Mouse (Mus musculus) heart, postnatal 4 days (tissue): ENCODE measurements at regions not wholly inside any gene's neighbourhood (a gene's known extent, or its start where the extent isn't known, plus 50 kb on each side); places are given as distances from the start of the nearest gene placed in this dataset.
"Not testable (repeated sequence)": the region's sequence is repeated elsewhere in the genome, so short reads cannot be mapped to it uniquely, and the experiment has no call there.

ENCODE experiments used
- DNase-seq: peaks from one replicate; pipeline ENCODE4 v3.0.0; 2021

DNA sequence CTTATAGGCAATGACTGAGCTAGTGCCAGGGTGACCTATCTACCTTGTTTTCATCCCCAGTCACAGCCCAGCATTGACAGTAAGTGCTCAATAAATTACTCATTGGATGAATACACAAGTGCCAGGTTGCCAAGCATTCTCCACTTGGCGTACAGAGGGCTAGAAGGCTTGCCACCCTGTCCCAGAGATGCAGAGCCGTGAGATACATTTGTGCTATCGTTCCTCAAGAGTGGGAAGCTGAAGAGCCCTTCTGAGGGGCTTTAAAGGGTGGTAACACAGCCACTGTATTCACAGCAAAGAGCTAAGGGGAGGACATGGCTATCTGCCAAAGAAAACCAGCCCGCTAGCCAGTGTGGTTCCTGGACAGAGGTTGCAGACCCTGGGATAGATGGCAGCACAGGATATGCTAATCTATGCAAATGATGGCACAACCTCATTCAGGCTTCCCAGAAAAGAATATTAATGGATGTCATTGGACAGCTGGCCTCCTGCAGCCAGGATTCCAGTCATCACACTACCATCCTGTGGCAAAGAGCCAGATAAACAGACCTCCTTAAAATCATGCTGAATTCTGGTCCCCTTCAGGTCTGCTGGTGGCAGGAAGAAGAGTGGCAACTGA lies 214.4 kb downstream of the Trim29 start:
- DNase-seq: no peak

DNA sequence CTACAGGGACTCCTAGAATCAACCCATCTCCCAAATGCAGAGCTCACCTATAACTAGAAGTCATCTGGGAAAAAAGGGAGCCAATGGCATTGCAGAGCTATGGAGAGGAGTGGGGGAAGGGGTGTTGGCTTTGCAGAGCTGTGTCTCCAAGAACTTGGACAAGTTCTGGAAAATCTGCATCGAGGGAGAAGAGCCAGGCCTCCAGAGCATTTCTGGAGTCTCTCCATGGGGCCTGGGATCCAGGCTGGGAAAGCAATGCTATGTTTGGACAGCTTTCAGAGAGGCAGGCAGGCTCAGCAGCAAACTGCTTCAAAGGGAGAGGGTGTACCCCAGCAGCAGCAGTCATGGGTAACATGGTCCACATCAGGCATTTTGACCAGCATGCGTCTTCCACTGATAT lies 211.6 kb upstream of the Nectin1 start:
- no peak for DNase-seq

DNA sequence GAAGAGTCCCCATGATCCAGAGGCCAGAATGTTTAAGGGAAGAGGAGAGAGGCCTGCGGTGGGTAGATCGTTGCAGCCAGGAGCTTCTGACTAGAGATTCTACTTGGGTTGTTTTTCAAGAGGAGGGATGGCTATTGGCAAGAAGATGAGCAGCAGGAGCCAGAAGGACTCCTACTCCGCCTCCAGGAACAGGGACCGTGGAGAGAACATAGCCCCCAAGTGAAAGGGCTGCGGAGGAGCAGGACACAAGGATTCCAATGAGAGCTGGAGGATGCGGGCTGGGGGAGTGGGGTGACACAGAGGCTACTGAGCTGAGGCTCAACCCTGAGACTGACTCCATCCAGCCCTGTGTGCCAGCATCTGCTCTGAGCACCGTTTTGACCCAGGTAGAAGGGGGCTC lies 207.8 kb upstream of the Nectin1 start:
- no peak for DNase-seq

DNA sequence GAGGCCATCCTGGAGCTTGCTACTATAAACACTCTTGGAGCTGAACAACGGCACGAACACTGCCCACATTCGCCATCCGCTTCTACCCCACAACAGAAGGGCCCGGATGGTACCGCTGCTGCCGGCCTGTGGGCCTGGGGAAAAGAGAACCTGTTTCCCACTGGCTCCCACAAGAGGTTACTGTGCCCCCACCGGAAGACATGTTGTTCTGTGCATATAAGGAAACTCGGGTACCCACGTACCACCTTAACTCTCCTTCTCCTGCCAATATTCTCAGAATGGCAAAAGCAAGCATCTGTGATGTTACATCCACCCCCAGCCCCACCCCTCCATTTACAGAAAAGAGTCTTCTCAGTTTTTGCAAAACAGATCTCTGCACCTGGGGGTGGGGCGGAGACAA lies 206.7 kb upstream of the Nectin1 start:
- DNase-seq: no peak

DNA sequence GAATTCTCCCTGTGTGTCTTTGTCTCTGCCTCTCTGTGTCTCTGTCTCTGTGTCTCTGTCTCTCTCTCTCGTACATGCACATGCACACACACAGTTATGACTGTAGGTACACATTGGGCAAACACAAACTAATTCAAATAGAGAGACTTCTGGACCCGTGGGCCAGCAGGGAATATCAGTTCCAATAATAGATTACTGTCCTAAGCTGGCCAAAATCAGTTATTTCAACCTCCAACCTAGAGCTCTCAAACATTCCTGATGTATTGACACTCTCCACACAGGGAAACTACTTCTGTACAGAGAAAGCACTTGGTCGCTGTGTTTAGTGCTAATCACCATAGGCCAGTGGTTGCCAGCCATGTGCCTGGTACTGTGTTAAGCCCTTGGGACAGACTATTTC lies 203.7 kb upstream of the Nectin1 start:
- DNase-seq: no peak

DNA sequence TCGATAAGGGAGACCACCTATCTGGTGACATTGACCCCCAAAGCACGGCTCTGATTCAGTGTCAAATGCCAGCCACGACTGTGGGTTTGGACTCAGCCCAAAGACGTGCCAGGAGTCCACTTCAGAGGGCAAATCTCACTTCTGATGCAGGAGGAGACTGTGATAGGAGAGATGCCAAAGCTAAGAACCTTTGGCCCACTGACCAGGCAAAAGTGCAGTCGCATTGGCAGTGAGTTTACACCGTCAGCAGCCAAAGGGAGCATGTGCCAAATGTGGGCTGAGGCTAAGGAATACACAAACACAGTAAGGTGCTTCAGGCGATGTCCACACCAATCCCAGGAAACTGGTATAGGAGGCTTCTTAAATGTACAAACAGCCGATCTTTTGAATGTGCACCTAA lies 202.6 kb upstream of the Nectin1 start:
- peak; percentile 69 for DNase-seq

DNA sequence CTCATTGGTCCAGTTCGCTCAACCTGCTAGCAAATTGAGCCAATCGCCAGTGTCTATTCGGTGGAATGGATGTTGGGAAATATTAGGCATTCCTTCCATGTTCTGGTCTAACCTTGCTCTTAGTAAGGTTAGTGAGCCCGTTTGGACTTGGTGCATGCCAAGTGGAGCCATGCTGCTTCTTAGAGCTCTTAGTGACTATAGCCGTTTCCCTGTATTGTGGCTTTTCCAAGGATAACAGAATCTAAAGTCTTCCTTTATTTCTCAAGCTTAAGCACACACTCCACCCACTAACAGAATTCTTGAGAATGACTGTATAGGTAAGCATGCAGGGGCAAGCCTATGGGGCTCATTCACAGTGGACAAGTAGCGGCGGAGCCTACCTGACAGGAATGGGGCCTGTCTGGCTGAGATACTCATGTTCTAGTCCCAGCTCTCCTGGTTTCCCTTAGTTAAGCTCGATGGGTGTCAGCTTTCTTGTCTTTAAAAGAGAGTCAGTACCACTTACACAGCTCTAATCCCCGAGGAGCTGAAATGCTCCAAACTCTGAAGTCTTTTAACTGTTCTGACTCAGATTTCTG lies 201.6 kb upstream of the Nectin1 start:
- no peak for DNase-seq

DNA sequence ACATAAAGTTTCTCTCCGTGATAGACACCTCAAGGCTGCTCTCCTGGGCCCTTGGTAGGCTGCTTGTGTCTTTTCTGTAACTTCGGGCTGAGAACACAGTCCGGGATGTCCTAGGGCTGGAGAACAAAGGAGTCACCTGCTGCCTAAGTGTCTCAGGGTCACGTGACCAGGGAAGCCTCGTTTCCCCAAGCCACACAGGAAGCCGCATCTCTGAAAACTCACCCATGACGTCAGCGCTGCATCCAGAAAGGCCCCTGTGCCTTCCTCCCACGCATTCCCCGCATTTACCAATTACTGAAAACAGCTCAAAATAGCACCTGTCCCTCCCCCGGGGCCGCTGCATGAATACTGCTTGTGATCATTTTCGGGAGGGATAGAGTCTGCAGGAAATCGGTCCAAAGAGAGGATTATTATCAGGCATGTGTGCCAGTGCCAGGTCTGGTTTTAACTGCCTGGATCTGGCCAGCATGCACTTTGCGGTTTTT lies 198.7 kb upstream of the Nectin1 start:
- peak; percentile 59 for DNase-seq

DNA sequence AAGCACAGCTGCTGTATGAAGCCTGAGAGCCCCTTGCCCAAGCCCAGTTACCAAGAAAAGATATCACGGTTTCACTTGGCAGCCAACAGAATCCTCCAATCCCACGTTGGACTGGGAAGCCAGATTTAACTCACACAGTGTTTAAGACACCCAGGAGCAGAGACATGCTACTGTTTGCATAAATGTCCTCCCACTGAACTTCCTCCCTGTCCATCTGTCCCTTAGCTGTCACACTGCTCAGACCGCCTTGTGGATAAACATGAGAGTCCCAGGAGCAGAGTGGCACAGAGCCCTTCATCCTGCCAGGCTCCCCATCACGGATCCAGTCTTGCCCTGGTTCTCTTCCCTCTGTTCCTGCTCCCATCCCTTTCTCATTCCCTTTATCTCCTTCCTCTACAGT lies 194.9 kb upstream of the Nectin1 start:
- DNase-seq: no peak

DNA sequence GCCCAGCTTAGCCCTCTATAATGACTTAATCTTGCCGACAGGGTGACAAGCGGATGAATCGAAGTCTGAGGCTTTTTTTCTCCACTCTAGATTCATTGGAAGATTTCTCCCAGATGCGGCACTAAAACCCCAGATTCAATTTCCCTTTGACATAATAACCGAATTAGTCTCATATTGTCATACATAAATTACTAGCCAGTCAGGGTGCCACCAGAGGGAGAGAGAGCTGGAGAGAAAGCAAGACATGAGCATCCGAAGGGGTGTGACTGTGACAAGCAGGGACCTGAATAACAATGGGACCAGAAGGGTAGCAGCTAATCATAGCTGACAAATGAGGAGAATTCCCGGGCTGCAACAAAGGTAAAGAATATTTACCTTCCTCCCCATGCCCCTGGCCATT lies 194.5 kb upstream of the Nectin1 start:
- DNase-seq: no peak

DNA sequence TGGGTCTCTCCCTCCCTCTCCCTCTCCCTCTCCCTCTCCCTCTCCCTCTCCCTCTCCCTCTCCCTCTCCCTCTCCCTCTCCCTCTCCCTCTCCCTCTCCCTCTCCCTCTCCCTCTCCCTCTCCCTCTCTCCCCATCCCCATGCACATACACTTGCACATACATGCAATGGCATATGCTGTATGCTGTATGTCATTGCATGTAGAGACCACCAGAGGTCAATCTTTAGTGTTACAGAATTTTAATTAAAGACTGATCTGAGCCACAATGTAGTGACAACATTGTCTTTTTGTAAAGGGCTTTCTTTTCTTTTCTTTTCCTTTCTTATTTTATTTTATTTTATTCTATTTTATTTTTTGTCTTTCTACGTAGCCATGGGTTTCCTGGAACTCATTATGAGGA lies 191.0 kb upstream of the Nectin1 start:
- not testable (repeated sequence) for DNase-seq

DNA sequence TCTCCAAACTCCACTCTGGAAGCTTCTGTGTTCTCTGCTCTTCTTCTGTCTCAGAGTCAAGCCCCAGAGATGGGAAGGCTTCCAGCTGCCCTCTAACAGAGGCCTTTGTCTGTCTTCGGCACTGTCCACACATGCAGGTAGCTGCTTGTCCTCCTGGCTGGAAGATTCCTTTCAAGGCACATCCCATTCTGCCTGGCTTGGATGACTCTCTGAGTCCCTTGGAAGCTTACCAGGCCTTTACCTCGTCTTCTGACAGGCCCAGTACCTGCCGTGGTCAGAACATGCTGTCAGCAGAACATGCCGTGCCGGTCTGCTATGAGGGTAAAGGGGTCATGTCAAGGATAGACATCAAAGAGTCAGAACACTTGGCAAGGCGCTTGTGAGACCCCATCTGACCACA lies 181.8 kb upstream of the Nectin1 start:
- no peak for DNase-seq

DNA sequence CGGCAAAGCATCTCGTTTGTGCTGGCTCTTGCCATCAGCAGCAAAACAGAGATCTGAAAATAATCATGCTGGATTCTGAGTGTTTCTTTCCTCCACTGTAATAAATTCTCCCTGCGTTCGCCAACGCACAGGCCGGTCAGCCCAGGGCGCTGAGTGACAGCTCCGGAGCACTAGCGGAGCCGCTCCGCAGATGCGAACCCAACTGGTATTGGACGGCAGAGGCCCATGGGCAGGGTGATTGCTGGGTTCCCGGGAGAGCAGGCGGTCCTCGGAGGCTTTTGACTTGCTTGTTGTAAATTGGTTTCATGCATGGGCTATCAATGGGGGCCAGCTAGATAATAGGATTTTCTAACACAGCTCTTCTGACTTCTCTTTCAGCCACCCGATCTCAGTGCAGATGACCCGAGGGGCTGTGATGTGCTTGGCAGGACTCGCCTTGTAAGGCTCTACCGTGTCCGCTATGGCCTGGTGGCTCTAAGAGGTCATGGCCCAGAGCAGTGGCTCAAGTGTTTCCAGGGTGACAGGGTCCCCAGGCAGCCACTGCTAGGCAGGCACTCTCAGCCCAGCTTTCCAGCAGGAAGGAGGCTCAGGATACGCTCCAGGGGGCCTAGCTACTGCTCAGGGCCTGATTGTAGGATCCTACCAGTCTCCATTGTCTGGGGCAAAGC lies 179.4 kb upstream of the Nectin1 start:
- DNase-seq: no peak

DNA sequence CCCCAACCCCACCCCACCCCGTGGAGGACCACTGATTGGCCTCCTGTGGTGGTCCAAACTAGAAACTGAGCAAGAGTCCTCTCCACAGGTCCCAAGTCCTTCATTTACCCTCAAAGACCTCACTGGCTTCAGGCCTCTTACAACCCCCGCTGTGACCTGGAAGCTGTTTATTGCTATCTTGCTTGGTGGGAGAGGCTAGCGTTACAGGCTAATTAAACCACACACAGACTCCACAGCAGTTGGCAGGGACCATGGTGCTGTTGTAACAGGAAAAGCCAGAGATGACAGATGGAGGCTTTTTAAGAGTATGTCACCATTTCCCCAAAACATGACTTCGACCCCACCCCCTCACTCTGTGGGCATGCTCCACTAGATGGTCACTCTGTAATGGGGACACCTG lies 174.9 kb upstream of the Nectin1 start:
- no peak for DNase-seq

DNA sequence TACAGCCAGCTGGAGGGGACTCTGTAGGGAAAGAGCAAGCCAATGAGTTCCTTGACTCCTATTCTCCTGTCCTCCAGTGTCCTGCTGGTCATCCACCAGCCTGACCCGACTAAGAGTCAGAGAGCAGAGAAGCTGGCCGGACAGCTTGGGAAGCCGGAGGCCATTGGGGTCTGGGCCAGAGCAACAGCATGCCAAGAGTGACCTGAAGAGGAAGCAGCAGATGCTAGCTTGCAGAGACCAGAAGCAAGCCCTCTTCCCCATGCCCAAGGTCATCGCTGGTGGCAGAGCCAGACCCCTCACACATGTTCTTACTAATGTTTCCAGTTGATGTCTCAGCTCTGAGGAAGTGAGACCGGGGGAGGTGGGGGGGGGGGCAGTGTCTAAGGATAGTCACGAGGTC lies 172.7 kb upstream of the Nectin1 start:
- no peak for DNase-seq

DNA sequence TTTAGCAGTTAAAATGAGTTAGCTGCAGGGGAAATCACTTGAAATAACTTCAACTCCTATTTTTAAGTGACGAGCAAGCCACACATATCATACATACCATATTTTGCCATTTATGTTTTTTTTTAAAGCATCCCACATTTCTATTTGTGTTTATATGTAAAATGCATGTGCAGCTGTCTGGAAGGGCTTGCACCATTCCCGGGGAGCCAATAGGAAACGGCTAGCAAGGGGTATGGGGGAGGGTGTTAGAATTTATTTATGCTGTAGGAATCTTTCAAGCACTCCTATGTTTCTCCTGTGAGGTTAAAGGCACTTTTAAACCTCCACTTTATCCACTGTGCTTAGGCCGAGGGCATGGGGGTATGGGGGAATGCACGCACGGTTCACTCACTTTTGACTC lies 168.1 kb upstream of the Nectin1 start:
- DNase-seq: no peak

DNA sequence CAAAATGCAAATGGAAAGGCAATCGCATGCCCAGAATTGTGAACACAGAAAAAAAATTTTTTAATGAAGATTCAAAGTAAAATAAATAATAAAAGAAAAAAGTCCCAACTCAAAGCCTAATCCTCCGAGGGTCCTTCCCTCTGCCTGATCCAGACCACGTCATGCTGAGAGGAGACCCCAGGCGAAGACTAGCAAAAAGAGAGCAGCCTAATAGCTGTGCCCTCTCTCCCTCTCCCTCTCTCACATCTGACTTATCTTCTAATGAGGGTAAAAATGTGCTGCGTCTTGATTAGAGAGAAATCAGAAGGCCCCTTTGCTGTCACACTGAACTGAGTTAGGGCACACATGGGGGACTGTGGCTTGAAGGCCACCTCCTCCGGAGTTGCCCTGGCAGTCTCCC lies 163.1 kb upstream of the Nectin1 start:
- no peak for DNase-seq

DNA sequence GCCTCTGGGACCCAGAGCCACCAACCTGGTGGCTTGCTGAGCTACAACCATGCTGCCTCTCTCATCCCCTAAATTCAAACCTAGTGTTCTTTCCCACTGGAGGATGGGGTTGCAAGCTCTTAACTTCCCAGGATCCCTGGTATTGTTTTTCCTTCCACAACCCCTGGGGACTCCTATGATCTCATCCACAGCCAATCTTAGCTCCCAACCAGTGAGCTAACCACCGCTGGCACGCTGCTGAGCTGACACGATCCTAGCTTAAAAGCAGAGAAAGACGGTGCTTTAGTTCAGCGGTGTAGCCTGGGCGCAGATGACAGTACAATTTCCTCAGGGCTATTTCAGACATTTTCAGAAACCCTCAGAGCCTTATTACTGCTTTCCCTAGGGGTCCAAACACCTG lies 158.2 kb upstream of the Nectin1 start:
- peak; percentile 61 for DNase-seq

DNA sequence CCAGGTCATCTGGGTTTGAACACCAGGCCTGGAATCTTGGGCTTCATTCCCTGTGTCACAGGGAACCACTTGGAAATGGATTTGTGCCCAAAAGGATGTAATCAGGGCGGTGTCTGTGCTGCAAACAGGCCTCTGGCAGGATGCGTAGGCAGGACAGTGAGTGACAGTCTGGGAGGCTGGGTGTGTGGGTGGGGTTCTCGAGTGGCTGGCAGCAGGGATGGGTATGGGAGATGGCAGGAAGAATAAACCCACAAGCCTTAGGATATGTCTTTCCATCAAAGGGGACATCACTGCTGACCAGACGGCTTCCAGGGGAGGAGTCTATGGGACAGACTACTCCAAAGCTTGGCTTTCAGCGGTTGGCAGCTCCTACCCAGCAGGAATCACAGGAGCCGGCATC lies 150.5 kb upstream of the Nectin1 start:
- peak; percentile 11 for DNase-seq

DNA sequence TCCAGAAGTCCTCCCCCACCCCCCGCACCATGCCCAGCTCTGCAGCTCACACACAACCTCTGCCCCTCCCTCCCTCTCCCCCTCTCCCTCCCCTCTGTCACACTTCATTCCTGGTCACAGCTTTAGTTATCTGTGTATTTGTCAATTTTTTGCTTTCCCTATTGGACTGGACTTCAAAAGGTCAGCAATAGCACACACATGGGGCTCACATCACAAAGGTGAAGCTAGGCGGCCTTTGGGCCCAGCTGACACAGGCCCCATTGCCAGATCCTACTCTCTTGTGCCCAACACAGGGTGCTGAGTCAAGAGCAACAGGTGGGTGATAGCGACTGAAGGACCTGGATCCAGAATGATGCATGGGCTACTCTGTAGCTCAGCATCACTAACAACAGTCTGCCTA lies 149.0 kb upstream of the Nectin1 start:
- DNase-seq: no peak

DNA sequence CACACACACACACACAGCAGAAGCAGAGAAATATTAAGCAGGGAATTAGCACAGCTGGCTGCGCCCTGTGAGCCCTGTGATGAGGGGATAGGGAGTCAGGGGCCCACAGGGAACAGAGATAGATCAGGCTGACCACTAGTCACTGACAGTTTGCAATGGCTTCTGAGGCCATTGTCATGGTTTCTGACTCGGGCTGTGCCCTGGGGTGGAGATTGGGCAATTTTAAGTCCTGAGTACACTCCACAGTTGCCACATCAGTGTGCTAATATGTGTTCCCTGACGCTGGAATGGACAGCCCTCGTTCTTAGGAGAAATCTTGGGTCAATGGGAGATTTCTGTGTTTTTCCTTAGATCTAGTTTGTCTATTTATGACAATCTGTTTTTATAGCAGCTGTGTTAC lies 148.3 kb upstream of the Nectin1 start:
- no peak for DNase-seq

DNA sequence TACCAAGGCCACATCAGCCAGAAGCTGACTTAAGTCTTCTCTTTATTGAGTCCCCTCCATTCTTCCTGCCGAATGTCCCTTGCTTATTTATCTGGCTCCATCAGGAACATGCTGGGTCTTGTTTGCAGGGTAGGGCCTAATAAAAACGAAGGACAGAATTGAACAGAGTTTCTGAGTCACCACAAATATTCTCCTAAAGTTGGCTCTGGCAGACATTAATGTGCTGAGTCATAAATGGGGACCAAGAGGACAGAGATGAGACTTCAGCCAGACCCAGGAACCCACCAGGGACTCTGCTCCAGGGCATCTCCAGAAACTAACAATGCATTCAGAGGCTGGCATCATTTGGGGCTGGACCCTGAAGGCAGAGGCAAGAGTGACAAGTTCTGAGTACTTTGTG lies 143.4 kb upstream of the Nectin1 start:
- DNase-seq: no peak

DNA sequence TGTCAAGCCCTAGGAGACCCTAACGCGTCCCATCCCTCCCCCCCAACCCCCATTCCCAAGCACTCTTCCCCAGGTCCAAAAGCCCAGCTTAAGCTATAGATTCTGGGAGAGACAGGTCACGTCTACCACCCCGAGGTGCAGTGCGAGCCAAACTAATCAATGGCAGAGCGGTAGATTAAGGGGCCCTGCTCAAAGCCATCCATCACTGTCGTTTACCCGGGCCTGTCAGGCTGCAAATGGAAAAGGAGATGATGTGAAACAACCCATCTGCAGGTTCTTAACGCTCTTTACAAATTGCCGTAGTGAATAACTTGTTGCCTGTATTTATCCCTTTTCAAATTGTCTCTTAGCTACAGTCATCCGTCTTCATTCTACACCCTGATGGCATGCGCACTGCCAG lies 126.2 kb upstream of the Nectin1 start:
- DNase-seq: no peak

DNA sequence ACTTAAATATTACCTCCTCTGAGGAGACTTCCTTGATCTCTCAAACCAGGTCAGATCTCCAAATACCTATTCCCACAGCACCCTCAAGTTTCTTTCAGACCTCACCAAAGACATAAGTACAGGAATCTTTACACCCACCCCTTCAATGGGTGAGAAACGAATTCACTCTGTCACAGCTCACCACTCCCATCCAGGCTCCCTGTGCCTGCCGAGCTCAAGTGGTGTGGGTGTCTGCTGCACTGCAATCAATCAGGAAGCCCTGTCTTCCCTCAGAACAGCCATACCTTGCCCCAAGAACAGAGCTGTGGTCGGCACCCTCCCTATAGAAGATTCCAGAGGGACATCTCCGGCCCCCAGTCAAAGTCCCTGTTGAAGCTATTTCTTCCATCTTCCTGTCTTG lies 116.2 kb upstream of the Nectin1 start:
- no peak for DNase-seq
